Mouse (Mus musculus): ENCODE results near the gene Por.

DNA sequence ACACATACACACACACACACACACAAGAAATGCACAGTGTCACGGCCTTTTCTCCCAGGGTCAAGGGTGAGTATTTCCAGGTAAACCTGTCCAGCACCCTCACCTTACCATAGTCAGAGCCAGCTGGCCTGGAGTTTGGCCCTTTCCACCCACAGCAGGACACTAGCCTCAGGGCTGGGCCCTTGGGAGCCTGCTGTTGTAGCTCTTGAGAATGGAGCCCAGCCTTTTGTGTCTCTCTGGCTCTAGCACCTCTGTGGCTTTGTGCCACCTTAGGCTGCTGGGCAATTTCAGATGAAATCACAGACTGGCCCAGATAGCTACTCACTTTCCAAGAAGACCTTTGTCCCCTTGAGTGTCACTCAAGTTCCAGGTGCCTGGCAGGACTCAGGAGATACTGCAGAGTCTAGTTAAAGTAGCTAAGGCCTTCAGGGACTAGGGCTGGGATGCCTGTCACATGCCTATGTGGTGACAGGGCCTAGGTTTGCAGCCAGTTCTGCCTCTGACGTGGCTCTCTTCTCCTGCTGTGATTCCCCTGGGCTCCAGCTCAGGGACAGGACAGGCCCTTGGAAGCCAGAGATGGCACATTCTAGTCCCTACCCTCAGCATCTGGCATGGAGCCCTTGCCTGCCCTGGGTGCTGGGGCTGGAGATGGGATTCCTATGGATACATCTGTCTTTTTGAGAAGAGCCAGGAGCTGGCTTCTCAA, 57.0 kb downstream of the Por start:
- TF ChIP-seq HCFC1 (IDR thresholded peaks at IDR 0.05; ENCODE audit: borderline replicate concordance, insufficient read depth, low read length) (no peak), ZC3H11A (IDR thresholded peaks at IDR 0.05; ENCODE audit: borderline replicate concordance, low read depth, low read length) (no peak)
